Mouse (Mus musculus) lung, postnatal 0 days (tissue): ENCODE data around the gene Spata21. TPM values are rescaled to one million over a fixed set of nuclear protein-coding genes. Genes with fewer than 3 reads are reported as not detected.

Experiments
- ATAC-seq: fragments of 200-750 bp; cut with Nextera tagmentation; 2 replicates; pipeline ENCODE4 v1.8.0; 2017; ENCODE audit warnings: moderate library complexity
- DNase-seq: peaks from one replicate; pipeline ENCODE4 v3.0.0-alpha.2; 2016; ENCODE audit warnings: low spot score
- H3K27ac ChIP-seq: fragments of 300-500 bp; sonication (generic); 2 replicates; pipeline ENCODE4 v1.5.1; 2014; ENCODE audit warnings: antibody characterized with exemption, mild to moderate bottlenecking, low read length, mixed read lengths
- H3K27me3 ChIP-seq: fragments of 300-500 bp; sonication (generic); replicated peaks from 2 replicates; pipeline ENCODE4 v1.6.1; 2014; ENCODE audit warnings: low read length, mixed read lengths; ENCODE audit not compliant: insufficient read depth
- H3K36me3 ChIP-seq: fragments of 300-500 bp; sonication (generic); 2 replicates; pipeline ENCODE4 v1.6.1; 2014; ENCODE audit warnings: low read length, mixed read lengths; ENCODE audit not compliant: insufficient read depth
- H3K4me1 ChIP-seq: fragments of 300-500 bp; sonication (generic); 2 replicates; pipeline ENCODE4 v1.6.1; 2014; ENCODE audit warnings: antibody characterized with exemption, low read depth, low read length, mixed read lengths; ENCODE audit not compliant: insufficient read depth
- H3K4me2 ChIP-seq: fragments of 300-500 bp; sonication (generic); replicated peaks from 2 replicates; pipeline ENCODE4 v1.6.1; 2014; ENCODE audit warnings: low read depth, mild to moderate bottlenecking, low read length, moderate library complexity, mixed read lengths
- H3K4me3 ChIP-seq: fragments of 300-500 bp; sonication (generic); 2 replicates; pipeline ENCODE4 v1.5.1; 2014; ENCODE audit warnings: low read depth, low read length
- H3K9ac ChIP-seq: fragments of 300-500 bp; sonication (generic); replicated peaks from 2 replicates; pipeline ENCODE4 v1.6.1; 2014; ENCODE audit warnings: low read depth, mild to moderate bottlenecking
- H3K9me3 ChIP-seq: fragments of 300-500 bp; sonication (generic); 2 replicates; pipeline ENCODE4 v1.6.1; 2016; ENCODE audit warnings: low read length, mixed read lengths
- CTCF ChIP-seq: IDR thresholded peaks from 2 replicates; pipeline ENCODE4 v1.5.1; 2016; ENCODE audit warnings: antibody characterized with exemption, mild to moderate bottlenecking
- EP300 ChIP-seq: IDR thresholded peaks from 2 replicates; pipeline ENCODE4 v1.6.1; 2016; ENCODE audit warnings: antibody characterized with exemption, mild to moderate bottlenecking, control low read depth
- WGBS: fragments of 180-500 bp; shearing (Covaris S2); extraction: QIAGEN DNeasy Blood & Tissue Kit; methylation state at CpG from one replicate; pipeline ENCODE4 v1.1.7; 2014; 5-methylcytosine and 5-hydroxymethylcytosine counted together
- polyA plus RNA-seq: library from polyadenylated mRNA; unstranded; fragments of >200 nt; fragmentation: Nextera tagmentation; extraction: Ambion mirVana; gene quantifications from 2 replicates; pipeline ENCODE4 v1.2.1, GENCODE M21; 2015

Gene Spata21
- polyA plus RNA-seq, 1 experiment from 2014 or later: 0.13 TPM

DNA sequence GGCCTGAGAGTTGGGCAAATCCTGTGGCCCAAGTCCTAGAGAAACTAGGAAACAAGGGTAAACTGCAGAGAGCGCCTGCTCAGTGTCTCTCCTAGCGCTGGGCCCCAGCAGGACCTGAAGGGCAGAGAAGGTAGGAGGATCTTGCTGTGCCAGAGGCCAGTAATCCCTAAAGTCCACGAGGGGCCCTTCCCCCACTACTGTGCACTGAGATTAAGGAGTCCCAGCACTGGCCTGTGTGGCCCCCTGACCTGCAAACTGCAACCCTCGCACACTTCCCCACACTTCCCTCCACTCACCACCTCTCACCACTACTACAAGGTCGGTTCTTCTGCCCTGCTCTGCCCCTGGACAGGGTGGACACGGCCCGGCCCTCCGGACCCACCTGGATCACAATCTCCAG lies 35.0 kb upstream of the Spata21 start:
- Histone ChIP-seq H3K4me1 (no peaks in the 10 kb centered on the region), H3K27ac (no peak overlapping the region), H3K4me2 (no peak overlapping the region), H3K9me3 (no peaks in the 10 kb centered on the region), H3K27me3 (no peaks in the 10 kb centered on the region), H3K36me3 (no peaks in the 10 kb centered on the region), H3K9ac (no peak overlapping the region), H3K4me3 (no peak overlapping the region)
- ATAC-seq (no peak), DNase-seq (no peak)
- TF ChIP-seq CTCF (no peak), EP300 (no peak)
- 56% methylated on average over 8 of the region's 8 CpGs for WGBS

GRCm38 (mm10) chr4:141053568-141054161 lies 34.5 kb upstream of the Spata21 start:
- Histone ChIP-seq H3K27ac (no peak overlapping the region), H3K4me2 (no peak overlapping the region), H3K36me3 (no peaks in the 10 kb centered on the region), H3K9me3 (no peaks in the 10 kb centered on the region), H3K9ac (no peak overlapping the region), H3K27me3 (no peaks in the 10 kb centered on the region), H3K4me1 (no peaks in the 10 kb centered on the region), H3K4me3 (no peak overlapping the region)
- DNase-seq (no peak), ATAC-seq (0 out of 2 replicates have a peak, but pooled peaks have one; percentile 11)
- 57% methylated on average over 17 of the region's 17 CpGs for WGBS
- TF ChIP-seq CTCF (no peak), EP300 (no peak)

DNA sequence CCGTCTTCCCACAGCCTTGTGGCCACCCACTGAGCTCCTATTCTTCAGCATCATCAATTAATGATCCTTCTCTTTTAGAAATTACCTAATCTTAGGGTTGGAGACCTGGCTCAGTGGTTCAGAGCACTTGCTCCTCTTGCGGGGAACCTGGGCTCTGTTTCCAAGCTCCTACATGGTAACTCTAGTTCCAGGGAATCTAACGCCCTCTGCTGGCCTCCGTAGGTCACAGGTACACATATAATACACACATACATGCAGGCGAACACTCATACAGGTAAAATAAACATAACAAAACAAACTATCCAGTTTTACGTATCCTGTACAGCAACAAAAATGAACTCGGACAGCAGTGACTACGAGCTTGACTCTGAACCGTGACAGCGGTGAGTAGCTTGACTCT lies 31.2 kb upstream of the Spata21 start:
- no peaks in the 10 kb centered on the region for H3K9me3 ChIP-seq
- no peak overlapping the region for H3K27ac ChIP-seq
- ATAC-seq (no peak), DNase-seq (no peak)
- WGBS: 96% methylated on average over 10 of the region's 10 CpGs
- no peaks in the 10 kb centered on the region for H3K36me3 ChIP-seq
- no peaks in the 10 kb centered on the region for H3K27me3 ChIP-seq
- peak; percentile 4; the same call in 1 of the 2 replicates for TF ChIP-seq CTCF
- TF ChIP-seq EP300: no peak
- no peak overlapping the region for H3K4me2 ChIP-seq
- no peak overlapping the region for H3K4me3 ChIP-seq
- peaks cover 3% of the 10 kb centered on the region; the same call in 1 of the 2 replicates for H3K4me1 ChIP-seq
- H3K9ac ChIP-seq: no peak overlapping the region

DNA sequence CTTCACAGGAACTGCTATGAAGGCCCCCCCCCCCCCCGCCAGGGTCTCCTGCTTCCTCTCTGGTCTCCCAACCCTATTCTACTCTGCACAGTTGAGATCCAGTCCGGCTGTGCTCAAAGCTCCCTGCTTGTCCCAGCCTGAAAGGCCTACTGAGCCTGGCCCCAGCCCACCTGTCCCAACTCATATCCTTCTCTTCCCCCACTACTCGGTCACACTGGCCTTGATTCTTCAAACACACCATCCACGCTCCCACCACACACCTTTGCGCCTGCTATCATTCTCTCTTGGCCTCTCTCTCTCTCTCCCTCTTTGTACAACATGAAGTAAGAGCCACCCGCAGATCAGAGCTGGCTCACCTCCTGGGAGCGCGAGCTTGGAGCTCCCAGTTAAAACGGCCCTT lies 29.3 kb upstream of the Spata21 start:
- no peak for ATAC-seq
- H3K9me3 ChIP-seq: no peaks in the 10 kb centered on the region
- no peak overlapping the region for H3K27ac ChIP-seq
- no peak overlapping the region for H3K9ac ChIP-seq
- H3K36me3 ChIP-seq: no peaks in the 10 kb centered on the region
- H3K4me3 ChIP-seq: no peak overlapping the region
- TF ChIP-seq CTCF (no peak), EP300 (no peak)
- DNase-seq: no peak
- H3K4me1 ChIP-seq: peaks cover 3% of the 10 kb centered on the region; the same call in 1 of the 2 replicates
- WGBS: 64% methylated on average over 9 of the region's 9 CpGs
- H3K27me3 ChIP-seq: no peaks in the 10 kb centered on the region
- no peak overlapping the region for H3K4me2 ChIP-seq

DNA sequence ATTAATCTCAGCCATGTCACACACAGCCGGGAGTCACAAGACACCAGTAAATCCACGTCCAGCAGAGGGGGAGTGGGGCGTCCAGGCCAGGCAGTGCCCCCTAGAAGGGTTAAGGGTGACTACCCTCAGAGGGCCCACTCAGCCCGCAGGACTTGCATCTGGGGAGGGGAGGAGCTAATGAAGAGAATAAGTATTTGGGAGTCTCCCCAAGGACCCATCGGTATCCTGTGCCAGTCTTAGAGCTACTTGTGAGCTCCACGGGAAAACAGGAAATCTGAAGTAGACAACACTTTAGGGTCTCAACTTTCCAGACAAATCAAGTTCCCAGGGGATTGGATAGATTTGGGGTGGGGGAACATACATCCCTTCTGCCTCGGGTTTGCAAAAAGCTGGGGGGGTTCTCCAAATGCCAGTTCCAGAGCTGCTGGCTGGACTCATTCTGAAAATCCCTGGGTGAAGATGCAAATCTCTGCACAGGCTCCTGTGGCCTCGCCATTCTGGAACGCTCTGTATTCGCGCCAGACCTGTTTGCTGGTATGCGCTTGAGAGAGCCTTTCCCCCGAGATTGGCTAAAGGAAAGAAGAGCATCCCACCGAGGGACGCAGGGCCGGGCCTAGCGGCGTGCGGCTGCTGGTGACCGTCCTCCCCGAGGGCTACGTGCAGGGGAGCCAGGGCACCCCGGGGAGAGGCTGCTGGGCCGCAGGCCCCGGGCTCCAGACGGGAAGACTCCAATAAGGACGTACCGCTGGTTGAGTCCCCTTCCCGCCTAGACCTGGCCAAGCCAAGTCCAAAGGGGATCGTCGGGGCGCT lies 28.3 kb upstream of the Spata21 start:
- H3K4me2 ChIP-seq: peak overlapping the region; percentile 90
- TF ChIP-seq CTCF (no peak), EP300 (no peak)
- H3K27me3 ChIP-seq: no peaks in the 10 kb centered on the region
- H3K27ac ChIP-seq: peak overlapping the region; percentile 88
- H3K4me3 ChIP-seq: peak overlapping the region; percentile 57
- DNase-seq: no peak
- ATAC-seq: peak; percentile 47
- peak overlapping the region; percentile 54 for H3K9ac ChIP-seq
- WGBS: 2% methylated on average over 32 of the region's 32 CpGs
- H3K36me3 ChIP-seq: no peaks in the 10 kb centered on the region
- peaks cover 3% of the 10 kb centered on the region; the same call in 1 of the 2 replicates for H3K4me1 ChIP-seq
- H3K9me3 ChIP-seq: no peaks in the 10 kb centered on the region

DNA sequence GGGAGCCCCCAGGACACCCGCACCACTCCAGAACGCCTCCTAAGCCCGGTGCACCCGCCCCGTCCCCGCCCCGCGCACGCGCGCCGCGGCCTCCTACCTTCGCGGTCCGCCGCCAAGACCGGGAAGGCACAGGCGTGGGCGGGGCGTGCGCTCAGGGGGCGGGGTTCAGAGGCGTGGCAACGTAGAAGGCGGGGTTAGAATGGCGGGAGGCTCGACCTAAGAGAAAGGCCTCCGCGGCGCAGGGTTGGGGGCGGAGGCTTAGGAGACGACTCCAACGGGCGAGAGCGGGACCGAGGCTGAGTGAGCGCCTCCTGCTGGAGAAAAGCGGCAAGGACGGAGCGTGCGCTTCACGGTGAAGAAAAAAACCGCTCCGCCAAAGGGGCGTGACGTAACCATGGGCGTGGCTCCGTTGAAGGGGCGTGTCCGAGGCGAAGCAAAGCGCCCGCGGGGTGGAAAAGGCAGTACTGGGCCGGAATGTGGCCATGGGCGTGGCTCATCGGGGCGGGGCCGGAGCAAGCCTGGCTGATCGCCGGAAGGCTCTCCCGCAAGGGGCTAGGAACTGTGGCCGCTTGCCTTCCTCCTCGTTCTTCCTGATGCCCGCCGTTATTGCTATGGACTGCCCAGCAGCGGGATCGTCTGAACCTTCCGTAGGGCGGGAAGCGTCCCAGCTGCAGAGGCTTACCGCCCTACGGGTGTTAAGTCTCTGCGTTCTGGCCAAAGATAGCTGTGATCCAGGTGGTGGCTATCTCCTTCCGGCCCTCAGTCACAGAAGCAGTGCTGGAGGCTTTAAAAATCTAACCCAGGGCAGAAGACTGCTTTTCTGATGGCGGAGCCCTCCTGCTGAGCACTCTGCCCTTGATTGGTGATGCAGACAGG lies 27.5 kb upstream of the Spata21 start, which contains the start of gene Crocc:
Gene Crocc (minus strand): TSS at position 125 of the 876 bp plus-strand sequence.
- peak; percentile 96 for ATAC-seq
- TF ChIP-seq CTCF: peak; percentile 97
- TF ChIP-seq EP300: no peak

More for the DNA sequence above, 27.5 kb upstream of the Spata21 start, which contains the start of gene Crocc:
- peak within 1 kb of the TSS; percentile 90 for H3K4me2 ChIP-seq
- peaks cover 3% of the 10 kb centered on the region; the same call in 1 of the 2 replicates for H3K4me1 ChIP-seq
- no peaks in the 10 kb centered on the region for H3K36me3 ChIP-seq
- H3K9ac ChIP-seq: peak within 1 kb of the TSS; percentile 68
- no peaks in the 10 kb centered on the region for H3K9me3 ChIP-seq
- 2% methylated on average over 58 of the region's 77 CpGs for WGBS
- peak within 1 kb of the TSS; percentile 57 for H3K4me3 ChIP-seq
- peak; percentile 99 for DNase-seq
- no peaks in the 10 kb centered on the region for H3K27me3 ChIP-seq
- peak within 1 kb of the TSS; percentile 88 for H3K27ac ChIP-seq
